Mouse (Mus musculus) kidney, adult 11 months (tissue): Measurements from ENCODE around the gene Inka1.

ENCODE experiments used
- DNase-seq: peaks from one replicate; pipeline ENCODE4 v3.0.0; 2022

The Inka1 gene

DNA sequence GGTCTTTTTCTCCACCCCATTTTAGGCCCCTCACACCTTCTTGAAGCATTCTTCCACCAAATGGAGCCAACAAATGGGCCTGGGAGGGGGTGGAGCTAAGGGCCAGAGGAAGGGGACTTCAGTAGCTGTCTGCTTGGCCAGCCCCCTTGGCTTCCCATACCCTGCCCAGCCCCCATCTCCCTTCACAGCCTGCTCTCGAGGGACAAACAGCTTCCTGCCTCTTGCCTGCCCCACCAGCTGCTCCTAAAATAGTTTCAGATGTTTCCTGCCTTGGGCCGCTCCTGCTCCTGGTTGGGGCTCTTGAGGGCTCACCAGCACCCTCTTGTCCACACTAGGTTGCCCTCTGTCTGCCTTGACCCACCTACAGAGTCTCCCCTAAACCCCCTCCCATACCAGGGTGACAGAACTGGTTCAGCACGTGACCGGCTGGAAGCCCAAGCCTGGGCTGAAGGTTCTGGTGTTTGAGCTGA is 2.2 kb downstream of the Inka1 start:
- peak; percentile 89 for DNase-seq

DNA sequence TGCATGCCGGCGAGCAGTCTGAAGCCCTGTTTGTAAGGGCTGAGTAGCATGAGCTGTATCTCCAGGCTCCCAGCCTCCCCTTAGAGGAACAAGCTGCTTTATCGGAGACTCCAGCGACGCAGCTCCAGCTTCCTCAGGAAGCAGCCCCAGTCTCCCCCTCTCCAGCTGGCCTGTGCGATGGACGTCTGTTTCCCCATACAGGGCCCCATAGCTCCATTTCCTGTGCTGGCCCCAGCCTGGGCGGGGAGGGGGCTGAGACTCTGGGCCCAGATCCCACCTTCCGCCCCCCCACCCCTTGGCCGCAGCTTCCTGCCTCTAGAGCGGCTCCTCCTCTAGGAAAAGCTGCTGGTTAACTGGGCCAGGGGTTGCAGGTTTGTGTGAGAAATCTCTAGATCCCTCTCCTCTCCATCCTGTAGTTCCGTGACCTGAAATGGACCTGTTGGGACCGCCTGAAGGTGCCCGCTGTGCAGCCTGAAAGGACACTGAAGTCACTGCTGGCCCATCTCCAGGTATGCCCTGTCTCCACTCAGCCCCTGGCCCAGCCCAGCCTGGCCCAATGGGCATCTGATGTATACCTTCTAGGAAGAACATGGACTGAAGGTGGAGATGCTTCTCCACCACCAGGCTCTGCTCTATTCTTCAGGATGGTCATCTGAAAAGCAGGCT is 2.9 kb downstream of the Inka1 start, which contains the start of gene Gm20661:
TSS of gene Gm20661 (plus strand) at position 378 of the 666 bp plus-strand sequence.
- DNase-seq: peak; percentile 76

DNA sequence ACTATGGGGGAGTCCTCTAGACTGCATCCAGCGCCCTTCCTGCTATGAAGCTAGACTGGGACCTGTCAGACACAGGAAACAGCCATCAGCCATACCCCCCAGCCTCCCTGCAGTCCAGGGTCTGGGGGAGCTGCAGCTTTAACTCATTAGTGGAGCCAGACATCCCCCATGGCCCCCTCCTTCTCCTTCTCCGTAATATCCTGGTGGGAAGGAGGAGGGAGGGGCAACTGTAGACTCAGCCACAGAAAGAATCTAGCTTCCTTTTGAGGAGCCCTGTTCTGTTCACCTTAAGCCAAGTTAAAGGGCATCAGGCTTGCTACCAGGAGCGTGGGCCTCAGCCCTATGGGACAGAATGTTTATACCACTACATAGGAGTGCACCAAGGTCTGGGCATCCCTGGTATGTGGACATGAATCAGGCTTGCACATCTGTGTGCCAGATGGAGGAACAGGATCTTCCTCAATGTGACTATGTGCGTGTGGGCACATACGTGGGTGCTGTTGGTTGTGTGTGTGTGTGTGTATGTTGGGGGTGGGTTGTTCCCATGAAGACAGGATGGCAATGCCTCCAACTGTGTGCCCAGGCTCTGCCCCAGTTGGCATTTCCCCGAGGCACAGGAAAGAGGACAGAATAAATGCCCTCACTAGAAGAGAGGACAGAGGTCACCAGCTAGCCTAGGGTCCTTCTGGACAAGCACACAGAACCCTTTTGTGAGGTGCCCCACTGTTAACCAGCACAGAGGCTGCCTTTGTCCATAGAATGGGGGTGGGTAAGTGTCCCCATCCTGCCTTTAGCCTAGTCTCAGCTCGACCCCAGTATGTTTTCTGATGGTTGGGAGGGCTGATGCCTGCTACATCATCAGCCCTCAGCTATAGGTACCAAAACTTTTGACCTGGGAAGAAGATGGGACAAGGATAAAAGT is 3.7 kb downstream of the Inka1 start:
- no peak for DNase-seq

DNA sequence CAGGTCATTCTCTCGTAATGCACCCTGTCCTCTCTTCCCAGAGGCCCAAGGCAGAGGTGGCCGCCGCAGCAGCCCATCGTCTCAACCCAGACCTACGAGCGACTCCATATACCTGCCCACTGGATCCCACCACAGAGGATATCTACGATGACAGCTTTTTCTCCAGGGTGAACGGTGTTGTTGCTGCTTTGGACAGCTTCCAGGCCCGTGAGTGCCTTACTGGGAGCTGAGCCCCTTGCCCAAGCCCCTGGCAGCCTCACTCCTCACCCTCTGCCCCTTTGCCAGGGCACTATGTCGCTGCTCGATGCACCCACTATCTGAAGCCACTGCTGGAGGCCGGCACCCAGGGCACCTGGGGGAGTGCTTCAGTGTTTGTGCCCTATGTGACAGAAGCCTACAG is 6.9 kb downstream of the Inka1 start:
- no peak for DNase-seq

DNA sequence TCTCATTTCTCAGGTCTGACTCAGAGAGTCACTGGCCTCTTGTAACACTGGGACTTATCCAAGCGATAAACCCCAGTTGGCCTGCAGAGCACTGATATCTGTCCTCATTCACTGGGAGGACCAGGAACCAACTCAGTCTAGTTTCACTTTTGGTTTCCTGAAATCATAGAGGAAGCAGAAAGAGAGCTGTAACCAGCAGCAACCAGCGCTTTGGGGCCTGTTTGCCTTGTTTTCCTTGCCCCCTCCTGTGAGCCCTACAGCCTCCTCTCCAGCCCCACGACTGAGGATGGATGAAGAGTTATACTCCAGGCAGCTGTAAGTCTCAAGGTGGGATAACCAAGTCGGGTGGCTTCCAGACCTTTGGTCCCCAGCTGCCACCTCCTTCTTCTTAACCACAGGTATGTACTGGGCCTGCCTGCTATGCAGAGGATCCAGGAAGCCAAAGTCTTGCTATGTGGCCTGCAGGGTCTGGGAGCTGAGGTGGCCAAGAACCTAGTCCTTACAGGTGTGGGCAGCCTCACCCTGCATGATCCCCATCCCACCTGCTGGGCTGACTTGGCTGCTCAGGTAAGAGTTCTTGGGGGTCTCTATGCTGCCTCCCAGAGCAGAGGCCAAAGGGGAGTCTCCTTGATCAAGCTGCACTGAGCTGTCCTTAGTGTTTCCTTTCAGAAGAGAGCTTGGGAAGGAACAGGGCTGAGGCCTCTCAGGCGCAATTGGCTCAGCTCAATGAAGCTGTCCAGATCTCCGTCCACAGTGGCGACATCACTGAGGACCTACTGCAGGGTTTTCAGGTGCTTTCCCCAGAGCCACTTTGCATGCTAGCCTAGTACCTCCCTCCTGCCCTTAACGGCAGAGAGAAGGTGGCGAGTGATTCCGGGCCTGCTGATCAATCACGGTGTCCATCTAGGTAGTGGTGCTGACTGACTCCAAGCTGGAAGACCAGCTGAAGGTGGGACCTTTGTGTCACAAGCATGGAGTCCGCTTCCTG is 10.0 kb downstream of the Inka1 start, which contains the start of gene Uba7:
TSS of gene Uba7 (plus strand) at position 107 of the 988 bp plus-strand sequence.
- peak; percentile 34 for DNase-seq

DNA sequence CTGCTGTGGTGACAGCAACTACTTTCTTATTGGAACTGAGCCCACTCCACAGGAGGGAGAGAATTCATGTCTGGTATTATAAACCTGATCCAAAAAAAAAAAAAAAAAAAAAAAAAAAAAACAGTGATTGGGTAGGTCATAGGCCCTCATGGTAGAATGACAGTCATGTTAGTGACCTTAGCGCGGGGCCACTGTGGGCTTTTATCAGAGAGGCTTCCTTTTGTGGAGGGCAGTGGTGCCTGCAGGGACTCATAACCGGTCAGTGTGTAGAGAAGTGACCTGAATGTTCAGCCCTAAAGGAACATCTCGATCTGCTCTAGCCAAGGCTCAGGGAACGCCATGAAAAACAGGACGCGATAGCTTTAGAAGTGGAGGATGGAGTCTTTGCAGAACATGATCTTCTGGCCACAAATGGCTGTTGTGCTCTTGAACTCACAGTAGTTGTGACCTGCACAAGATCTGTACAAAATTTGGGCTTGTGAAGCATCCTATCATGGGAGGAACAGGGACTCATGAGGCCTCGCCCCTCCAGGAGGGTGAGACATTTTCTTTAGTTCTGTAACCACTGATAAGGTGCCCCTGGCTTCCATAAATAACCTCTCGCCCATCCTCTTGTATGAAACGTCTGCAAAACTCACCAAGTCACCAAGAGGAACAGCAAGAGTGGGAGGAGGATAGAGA is 11.0 kb downstream of the Inka1 start:
- DNase-seq: no peak

DNA sequence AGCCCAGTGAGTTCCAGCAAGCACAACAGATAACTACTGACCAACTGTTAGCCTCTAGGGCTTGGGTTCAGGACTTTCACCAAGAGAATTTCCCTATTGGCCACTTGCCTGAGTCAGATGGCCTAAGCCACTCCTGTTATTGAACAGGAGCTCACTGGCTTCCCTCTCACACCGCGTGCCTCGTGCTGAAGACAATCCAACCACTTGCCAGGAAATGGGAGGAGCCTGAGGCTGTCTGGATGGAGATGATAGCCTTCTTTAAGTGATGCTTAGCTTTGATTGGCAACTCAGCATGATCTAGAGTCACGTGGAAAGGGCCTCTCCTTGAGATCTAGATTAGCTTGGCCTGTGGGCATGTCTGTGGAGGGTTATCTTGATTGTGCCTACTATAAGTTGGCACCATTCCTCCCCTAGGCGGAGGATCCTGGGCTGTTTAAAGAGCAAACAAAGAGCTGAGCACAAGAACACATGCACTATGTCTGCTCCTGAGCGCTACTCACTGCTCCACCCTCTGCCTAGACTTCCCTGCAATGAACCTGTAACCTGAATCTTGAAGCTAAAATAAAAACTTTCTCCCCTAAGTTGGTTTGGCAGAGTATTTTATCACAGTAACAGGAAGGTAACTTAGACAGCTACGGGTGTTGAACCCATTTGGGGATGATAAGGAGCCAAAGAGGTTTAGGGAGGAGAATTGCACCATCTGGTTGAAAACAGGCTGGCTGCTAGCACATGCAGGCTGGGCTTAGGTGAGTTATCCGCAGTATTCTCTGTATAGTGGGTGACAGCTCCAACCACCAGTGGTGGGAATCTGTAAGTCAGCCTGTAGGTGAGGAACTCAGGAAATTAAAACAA is 13.8 kb downstream of the Inka1 start:
- peak; percentile 37 for DNase-seq

DNA sequence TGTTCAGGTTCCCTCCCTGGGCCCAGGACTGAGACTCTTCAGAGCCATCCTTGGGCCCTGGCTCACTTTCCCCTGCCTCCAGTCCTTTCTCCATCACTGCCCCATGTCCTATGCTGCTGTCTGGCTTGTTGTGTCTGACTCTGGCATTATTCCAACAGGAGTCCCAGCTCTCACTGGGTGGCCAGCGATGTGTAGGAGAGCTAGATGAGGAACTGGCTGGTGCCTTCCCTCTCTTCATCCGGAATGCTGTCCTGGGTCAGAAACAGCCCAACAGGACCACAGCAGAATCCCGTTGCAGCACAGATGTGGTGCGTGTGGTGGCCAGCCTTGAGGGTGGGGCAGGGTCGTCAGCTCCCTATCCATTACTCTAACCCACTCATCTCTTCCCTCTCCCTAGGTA is 15.4 kb downstream of the Inka1 start:
- no peak for DNase-seq

DNA sequence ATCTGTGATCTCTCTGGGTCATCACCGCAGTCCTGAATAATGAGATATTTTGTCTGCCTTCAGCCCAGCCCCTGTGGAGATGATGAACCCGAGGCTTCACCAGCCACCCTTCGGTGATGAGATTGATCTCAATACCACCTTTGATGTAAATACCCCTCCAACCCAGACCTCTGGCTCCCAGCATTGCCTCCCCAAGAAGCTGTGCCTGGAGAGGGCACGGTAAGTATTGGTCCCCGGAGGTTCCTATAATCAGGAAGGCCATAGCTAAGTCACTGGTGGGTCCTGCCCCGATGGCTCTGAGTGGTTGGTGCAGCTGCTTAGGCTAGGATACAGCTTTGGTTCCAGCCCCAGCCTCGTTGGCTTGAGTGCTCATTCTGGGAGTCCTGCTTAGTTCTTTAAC is 17.1 kb downstream of the Inka1 start:
- DNase-seq: no peak

DNA sequence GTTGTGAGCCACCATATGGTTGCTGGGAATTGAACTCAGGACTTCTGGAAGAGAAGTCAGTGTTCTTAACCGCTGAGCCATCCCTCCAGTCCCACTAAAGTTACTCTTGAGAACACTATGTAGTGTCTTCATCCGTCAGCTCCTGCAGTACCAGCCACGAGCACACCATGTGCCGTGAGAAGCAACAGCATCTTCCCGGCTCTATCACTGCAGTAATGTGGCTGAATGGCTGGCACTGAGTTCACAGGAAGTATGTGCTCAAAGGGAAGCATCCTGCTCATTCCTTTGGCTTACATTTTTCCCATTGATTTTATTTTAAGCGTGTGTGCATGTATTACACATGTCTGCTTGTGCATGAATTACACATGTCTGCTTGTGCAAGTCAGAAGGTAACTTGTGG is 18.2 kb downstream of the Inka1 start:
- DNase-seq: no peak

DNA sequence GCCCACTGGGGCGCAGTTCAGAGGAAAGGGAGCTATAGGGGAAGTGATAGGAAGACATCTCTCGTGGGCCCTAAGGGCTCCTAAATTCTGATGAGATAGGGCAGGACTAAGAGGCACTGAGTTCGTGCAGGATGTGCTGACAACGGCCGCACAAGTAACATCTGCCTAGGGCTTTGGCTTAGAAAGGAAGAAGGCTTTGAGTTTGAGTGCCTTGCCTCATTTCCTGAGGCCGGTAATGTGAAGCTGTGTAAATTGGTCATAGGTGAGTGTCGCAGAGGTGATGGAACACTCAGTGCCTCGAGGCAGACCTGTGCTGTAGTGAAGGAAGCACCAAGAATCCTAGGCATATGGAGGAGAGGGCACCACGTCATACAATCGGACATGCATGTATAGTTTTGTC is 19.0 kb downstream of the Inka1 start:
- DNase-seq: no peak

DNA sequence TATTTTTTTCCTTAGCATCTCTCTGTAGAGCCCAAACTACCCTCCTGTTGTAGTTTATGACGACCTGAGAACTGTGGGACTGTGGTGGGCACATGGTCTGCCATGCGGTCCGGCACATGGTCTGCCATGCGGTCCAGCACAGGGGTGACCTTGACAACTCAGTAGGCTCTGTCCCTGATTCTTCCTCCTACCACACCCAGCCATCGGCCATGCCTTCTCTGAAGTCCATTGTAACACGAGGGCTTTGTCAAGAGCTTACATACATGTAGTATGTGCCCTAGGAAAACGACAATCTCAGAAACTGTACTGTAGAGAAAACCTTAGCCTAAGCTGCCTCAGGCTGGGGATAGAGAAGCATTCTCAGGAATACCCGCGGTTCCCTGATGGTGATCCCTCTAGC is 21.0 kb downstream of the Inka1 start:
- DNase-seq: no peak

DNA sequence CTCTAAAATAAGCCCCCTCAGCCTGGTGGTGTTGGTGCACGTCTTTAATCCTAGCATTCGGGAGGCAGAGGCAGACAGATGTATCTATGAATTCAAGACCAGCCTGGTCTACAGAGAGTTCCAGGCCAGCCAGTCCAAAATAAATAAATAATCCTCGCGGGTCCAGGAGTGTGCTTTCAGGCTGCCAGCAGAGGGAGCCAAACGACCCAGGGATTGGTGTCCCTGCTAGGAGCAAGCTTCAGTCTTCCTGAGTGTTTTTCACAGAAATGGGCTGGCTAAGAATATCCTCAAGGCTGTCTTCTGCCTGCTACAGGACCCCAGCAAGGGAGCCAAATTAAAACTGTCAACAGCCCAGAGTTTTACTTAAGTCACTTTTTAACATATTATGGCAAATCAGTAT is 22.0 kb downstream of the Inka1 start:
- DNase-seq: peak; percentile 56

DNA sequence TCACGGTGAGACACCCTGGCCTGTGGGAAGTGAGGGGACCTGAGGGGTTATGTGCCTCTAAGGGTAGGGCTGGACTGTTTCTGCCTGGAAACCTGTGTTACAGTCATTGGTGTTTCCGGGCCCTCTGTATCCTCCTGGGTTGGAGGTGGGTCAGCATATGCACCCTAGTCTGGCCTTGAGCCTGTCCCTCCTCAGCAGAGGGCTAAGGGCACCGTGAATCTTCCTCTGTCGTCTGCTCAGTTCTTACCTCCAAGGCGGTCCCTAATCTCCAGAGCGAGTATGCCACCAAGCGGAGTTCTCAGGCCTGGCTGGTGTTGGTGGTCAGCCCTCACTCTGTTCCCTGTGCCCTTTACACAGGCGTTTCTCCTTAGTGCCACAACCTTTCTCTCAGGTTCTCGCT is 22.8 kb downstream of the Inka1 start:
- no peak for DNase-seq

DNA sequence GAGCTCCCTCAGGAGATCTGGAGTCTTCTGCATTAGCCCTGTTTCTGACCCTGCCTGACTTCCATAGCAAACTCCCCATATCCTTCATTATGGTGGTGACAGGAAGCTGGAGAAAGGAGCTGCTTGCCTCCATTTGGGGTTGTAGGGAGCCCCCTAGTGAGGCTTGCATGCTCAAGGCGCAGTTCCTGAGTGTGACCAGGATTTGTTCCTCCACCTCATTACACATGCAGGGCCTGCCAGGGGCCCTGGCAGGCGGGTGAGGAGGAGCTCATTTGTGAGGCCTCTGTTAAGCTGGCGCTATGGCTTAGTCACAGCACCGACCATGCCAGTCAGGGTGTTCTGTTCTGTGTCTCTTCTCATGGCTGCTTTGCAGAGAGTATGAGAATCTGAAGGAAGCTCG is 23.8 kb downstream of the Inka1 start:
- no peak for DNase-seq

DNA sequence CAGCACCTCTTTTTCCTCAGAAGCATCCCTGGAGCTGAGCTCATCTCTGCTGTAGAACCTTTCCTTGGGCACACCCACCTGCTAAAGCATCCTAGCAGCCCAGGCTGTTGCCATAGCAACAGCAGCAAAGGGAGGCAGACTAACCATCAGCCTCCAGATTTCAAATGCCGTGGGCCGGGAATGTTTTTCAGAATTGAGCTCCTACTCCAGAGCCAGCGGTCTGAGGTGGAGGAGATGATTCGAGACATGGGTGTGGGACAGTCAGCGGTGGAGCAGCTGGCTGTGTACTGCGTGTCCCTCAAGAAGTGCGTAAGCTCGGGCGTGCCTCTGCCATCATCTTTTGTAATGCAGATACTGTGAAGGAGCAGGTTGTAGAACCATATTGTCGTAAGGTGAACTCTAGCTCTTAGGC is 24.3 kb downstream of the Inka1 start:
- no peak for DNase-seq

DNA sequence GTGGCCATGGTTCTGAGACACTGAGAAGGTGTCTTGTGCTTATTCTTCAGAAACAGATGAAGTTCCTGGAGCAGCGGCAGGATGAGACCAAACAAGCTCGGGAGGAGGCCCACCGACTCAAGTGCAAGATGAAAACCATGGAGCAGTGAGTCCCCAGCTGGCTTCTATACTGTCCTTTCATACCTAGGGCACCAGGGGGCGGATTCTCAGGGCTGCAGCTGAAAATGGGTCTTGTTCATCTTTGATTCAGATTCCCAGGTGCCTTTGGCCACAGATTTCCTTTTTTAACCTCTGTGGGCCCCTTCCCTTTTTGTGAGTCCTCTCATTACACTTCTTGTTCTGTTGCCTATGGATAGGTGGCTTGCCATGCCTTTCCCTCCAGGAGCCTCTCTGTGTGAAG is 24.8 kb downstream of the Inka1 start:
- no peak for DNase-seq

DNA sequence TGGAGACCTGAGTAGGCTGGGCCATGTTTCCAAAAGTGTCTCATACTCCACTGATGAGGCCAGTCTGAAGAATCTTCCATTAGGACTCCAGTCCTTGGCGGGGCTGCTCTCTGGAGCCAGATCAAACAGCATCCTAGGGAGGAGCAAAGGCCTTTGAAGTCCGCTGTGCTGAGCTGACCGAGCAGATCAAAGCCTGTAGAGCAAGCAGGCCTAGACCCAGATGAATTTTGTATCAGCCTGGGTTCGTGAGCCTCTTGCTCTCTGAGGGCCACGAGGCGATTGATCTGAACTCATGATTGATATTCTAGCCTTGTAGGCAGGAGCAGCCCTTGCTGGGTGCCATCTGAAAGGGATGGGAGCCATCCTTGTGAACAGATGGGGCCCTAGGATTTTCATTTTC is 25.8 kb downstream of the Inka1 start:
- no peak for DNase-seq

DNA sequence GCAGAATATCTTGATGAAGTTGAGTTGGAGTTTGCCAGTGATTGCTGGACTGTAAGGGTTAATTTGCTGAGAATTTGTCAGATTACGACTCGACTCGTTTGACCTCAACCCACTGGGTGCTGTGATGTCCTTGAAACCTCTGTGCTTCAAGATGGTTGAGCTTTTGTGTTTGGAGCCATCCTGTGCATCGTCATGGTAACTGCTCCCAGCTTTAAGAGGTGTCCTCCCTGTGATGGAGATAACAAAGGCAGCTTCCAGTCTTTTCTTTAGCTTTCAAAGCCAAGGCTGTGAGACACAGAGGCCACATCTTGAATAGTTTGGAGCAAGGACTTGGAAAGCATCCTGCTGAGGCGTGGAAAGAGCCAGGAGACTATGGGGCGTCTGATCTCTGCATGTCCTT is 28.5 kb downstream of the Inka1 start:
- no peak for DNase-seq

DNA sequence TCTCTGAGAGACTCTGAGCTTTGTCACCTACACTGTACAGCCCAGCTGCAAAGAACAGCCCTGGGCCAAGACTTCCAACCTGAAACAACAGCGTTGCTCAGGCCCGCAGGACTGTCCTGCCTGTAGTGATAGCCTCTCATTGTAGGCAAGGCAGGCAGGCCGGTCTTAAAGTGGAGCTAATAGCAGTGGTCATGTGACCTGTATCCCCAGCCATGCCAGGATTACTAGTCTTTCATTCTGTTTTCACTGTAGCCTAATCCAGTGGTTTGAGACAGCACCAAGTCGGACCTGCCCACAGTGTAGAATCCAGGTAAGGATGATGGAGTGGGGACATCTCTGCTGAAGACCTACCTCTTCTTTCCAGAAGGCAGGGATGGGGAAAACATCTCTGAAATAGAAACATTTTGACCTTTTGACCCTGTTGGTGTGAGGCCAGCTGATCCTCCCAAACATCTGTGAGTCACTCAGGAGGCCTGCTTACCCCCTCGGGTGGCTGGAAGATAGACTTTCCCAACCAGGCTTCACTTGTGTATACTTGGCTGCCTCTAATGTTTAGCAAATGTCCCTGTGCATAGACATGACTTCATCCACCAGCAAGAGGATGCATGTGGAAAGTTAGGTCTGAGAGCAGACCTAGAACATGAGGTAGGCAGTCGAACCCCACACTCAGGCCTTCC is 29.9 kb downstream of the Inka1 start:
- DNase-seq: no peak
